Mouse (Mus musculus) small intestine, adult 2 months (tissue): Measurements from ENCODE around the gene Srgap2. TPM values are rescaled to one million over a fixed set of nuclear protein-coding genes. Genes with fewer than 3 reads are reported as not detected.

Experiments
- H3K27ac ChIP-seq: fragments of 200-500 bp; 2 replicates; pipeline ENCODE4 v1.5.1; 2012; ENCODE audit warnings: low read depth, low read length, control low read depth, inconsistent platforms; ENCODE audit not compliant: insufficient read depth
- H3K27me3 ChIP-seq: fragments of 200-500 bp; 2 replicates; pipeline ENCODE4 v1.6.1; 2012; ENCODE audit warnings: mild to moderate bottlenecking, moderate library complexity, low read length, inconsistent platforms; ENCODE audit not compliant: control insufficient read depth, insufficient read depth
- H3K36me3 ChIP-seq: fragments of 200-500 bp; 2 replicates; pipeline ENCODE4 v1.6.1; 2012; ENCODE audit warnings: mild to moderate bottlenecking, low read length, control low read depth, inconsistent platforms; ENCODE audit not compliant: control insufficient read depth, insufficient read depth
- H3K4me1 ChIP-seq: fragments of 200-500 bp; 2 replicates; pipeline ENCODE4 v1.6.1; 2012; ENCODE audit warnings: low read length, inconsistent platforms, mixed read lengths; ENCODE audit not compliant: control insufficient read depth, insufficient read depth, insufficient read length
- H3K4me3 ChIP-seq: fragments of 200-500 bp; 2 replicates; pipeline ENCODE4 v1.5.1; 2012; ENCODE audit warnings: low read depth, mild to moderate bottlenecking, control low read depth, inconsistent platforms, low read length, moderate library complexity
- CTCF ChIP-seq: fragments of 200-500 bp; IDR thresholded peaks from 2 replicates; pipeline ENCODE4 v1.5.1; 2012; ENCODE audit warnings: low read depth, mild to moderate bottlenecking, control low read depth, inconsistent platforms, low read length, moderate library complexity, mixed read lengths; ENCODE audit not compliant: insufficient replicate concordance, insufficient read length; ENCODE audit errors: extremely low read depth
- POLR2A ChIP-seq: fragments of 200-500 bp; IDR thresholded peaks from 2 replicates; pipeline ENCODE4 v1.6.1; 2012; ENCODE audit warnings: low read depth, mild to moderate bottlenecking, control low read depth, inconsistent platforms, low read length, moderate library complexity
- WGBS: fragments of 180-500 bp; shearing (Covaris S2); methylation state at CpG from one replicate; pipeline ENCODE4 v1.1.7; 2018; 5-methylcytosine and 5-hydroxymethylcytosine counted together
- polyA plus RNA-seq: library from polyadenylated mRNA; depleted of rRNA; stranded (reverse); fragments of >200 nt; gene quantifications from 2 replicates; pipeline ENCODE4 v1.2.3, GENCODE M21; 2012

Srgap2 gene
- polyA plus RNA-seq, 1 experiment: 5.6 TPM

DNA sequence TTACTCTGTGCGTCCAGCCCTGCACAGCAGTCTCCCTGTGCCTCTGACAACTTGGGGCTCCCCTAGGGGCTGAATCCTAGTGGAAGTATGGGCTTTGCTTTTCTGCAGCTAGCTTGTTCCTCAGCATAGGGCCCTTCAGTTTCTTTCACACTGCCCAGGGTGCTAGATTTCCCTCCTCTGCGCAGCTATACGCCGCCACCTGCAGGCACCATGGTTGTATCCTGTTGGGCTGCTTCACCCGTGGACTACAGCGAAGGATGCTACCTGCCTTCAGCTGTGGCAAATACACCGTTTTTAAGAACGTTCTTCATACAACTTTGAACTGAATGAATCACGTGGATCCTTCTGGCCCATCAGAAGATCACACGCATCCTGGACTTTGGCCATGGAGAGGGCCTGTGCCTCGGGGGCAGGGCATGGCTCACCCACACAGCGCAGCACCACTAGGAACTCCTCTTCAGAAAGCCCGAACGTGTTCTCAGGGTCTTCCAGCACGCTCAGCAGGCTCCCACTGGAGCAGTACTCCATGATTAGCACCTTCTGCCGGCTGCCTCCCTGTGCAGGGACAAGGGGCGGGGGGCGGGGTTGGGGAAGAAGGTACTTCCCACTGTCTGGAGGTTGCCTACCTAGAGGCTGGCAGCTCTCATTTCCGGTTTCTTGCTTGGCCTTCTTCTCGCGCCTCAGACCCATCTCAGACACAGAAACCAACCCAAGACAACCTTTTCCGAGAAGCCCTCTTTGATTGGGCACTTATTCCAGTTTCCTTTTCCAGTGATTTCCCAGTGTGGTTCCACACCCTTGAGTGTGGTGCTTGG, 252.2 kb downstream of the Srgap2 start:
- Histone ChIP-seq H3K36me3 (peaks cover 20% of the 10 kb centered on the region), H3K27ac (peak overlapping the region; percentile 80), H3K4me3 (peak overlapping the region; percentile 65), H3K4me1 (peaks cover 26% of the 10 kb centered on the region), H3K27me3 (no peaks in the 10 kb centered on the region)
- no peak for TF ChIP-seq CTCF
- TF ChIP-seq POLR2A: peak; percentile 27; the same call in 1 of the 2 replicates
- 21% methylated on average over 22 of the region's 22 CpGs for WGBS

DNA sequence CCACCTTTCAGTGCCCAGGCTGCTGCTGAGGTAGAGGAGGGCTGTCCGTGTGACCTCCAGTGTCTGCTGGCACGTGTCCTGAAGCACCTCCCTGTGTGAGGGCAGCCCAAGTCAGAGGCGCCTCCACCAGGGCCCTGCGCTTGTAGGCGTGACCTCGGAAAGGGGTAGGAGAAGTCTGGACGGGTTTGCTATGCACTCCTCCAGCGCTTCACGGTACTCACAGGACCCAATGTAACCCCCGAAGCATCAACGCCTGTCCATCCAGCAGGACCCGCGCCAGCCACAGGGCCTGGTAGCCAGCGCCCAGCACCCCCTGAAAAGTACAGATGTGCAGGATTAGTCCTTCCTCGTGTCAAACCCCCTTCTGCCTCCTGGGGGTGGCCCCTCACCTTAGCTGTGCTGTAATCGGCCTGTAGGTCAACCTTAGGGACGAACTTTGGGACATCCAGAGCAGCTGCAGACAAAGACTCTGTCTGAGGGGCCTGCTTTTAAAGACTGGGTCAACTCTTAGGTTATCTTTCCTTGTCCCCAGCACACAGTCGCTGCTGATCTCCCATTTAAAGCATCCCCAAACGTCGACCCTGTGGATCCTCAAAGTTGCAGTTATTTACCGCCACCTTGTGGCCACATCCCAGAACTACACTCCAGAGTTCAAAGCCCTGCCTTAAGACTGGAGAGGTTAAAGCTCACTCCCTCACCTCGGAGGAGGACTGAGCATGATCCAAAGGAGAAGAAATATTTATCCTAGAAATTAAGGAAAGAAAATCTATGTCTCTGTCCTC, 257.2 kb downstream of the Srgap2 start:
- WGBS: 63% methylated on average over 22 of the region's 22 CpGs
- Histone ChIP-seq H3K27me3 (no peaks in the 10 kb centered on the region), H3K4me3 (no peak overlapping the region), H3K4me1 (peaks cover 3% of the 10 kb centered on the region; the same call in 1 of the 2 replicates), H3K27ac (no peak overlapping the region), H3K36me3 (peaks cover 44% of the 10 kb centered on the region)
- TF ChIP-seq CTCF (peak; percentile 84; the same call in 1 of the 2 replicates), POLR2A (no peak)

DNA sequence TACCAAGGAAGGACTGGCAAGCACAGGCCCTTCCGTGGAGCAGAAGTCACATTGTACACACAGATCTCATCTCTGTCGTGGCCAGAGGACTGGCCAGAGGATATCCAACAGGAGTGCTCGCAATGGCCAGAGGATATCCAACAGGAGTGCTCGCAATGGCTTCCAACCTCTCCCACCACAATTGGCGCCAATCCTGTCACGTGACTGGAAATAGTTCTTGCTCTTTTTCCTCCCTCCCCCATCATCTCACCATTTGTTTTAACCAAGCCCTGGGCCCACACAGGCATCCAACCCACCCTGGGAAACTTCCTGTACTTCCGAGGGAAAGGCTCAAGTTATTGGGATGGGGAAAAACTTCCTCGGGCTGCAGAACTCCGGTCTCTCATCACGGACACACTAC, 258.4 kb downstream of the Srgap2 start:
- Histone ChIP-seq H3K4me3 (no peak overlapping the region), H3K27ac (no peak overlapping the region), H3K27me3 (no peaks in the 10 kb centered on the region), H3K36me3 (peaks cover 48% of the 10 kb centered on the region), H3K4me1 (no peaks in the 10 kb centered on the region)
- WGBS: 88% methylated on average over 10 of the region's 10 CpGs
- TF ChIP-seq CTCF (no peak), POLR2A (no peak)

DNA sequence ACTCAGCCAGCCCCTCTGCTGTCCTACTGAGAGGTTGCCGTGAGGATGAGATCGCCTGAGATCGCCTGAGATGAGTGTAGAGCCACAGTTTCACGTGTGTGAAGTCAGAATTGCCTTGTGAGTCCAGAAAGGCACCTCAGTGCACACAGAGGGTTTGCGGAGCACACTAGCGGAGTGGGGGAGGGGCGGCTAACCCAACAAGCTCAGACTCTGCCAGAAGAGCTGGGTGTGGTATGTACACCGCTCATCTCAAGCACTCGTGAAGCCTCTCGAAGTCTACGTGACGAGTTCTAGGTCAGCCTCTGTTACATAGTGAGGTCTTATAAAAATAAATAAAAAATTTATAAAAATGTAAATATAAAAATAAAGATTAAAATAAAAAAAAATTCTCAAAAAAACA, 263.2 kb downstream of the Srgap2 start:
- Histone ChIP-seq H3K36me3 (peaks cover 45% of the 10 kb centered on the region), H3K27me3 (no peaks in the 10 kb centered on the region), H3K27ac (no peak overlapping the region), H3K4me3 (no peak overlapping the region), H3K4me1 (no peaks in the 10 kb centered on the region)
- 89% methylated on average over 12 of the region's 12 CpGs for WGBS
- no peak for TF ChIP-seq CTCF
- TF ChIP-seq POLR2A: no peak

DNA sequence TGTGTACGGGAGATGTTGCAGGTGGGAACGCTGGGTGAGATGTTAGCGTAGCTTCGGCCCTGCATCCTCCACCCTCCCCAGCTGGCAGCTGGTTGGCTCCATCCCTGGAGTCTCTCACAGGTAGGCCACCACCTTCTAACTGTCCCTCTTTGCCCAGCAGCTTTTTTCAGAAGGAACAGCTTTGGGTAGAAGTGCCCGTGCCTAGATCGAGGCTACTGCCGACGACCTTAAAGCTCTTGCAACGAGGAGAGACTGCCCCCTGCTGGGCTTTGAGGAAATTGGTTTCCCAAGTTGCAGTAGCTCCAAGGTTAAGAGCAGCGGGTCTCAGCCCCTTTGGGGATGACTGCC, 266.9 kb downstream of the Srgap2 start:
- TF ChIP-seq POLR2A (no peak), CTCF (peak; percentile 78)
- Histone ChIP-seq H3K4me1 (no peaks in the 10 kb centered on the region), H3K27ac (no peak overlapping the region), H3K4me3 (no peak overlapping the region), H3K27me3 (no peaks in the 10 kb centered on the region), H3K36me3 (peaks cover 57% of the 10 kb centered on the region)
- 45% methylated on average over 10 of the region's 10 CpGs for WGBS

DNA sequence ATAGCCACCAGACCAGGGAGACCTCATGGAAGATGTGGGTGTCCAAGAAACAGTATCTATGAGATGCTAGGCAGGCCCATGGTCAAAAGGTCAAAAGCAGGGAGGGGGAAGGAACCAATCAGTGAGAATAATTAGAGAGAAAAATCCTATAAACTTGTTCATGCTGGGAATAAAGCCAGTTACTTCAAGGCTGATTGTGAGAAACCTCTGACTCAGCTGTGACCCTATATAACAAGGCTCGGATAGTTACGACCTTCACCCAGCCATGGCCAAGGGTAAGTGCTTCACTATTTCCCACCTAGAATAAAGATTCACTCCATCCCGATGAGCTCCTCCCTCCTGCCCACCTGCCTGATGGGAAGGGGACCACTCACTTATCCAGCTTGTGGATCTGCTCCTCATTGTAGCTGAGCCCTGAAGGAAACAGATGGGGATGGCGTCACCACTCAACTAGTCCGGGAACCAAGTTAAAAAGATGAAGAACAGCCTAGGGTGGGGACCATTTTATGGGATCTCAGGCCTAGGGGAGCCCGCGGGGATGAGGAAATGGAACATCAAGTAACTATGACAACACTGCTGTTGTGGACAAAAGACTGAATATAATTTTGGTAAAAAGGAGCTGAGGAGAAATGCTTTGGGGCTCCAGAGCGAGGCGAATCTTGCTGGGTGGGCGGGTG, 267.4 kb downstream of the Srgap2 start:
- no peaks in the 10 kb centered on the region for H3K4me1 ChIP-seq
- TF ChIP-seq CTCF (no peak), POLR2A (no peak)
- no peak overlapping the region for H3K27ac ChIP-seq
- no peaks in the 10 kb centered on the region for H3K27me3 ChIP-seq
- peaks cover 62% of the 10 kb centered on the region for H3K36me3 ChIP-seq
- 87% methylated on average over 10 of the region's 10 CpGs for WGBS
- H3K4me3 ChIP-seq: no peak overlapping the region
